Mouse (Mus musculus) lung, postnatal 14 days (tissue): ENCODE measurements around the gene Pbld2.

Source experiments
- DNase-seq: peaks from one replicate; pipeline ENCODE4 v3.0.0; 2021

Gene Pbld2

GRCm38 (mm10) chr10:63064516-63064915 lies 40.4 kb downstream of the Pbld2 start:
- no peak for DNase-seq

GRCm38 (mm10) chr10:63065561-63065960 lies 41.4 kb downstream of the Pbld2 start:
- no peak for DNase-seq

GRCm38 (mm10) chr10:63065988-63066387 lies 41.9 kb downstream of the Pbld2 start:
- peak; percentile 85 for DNase-seq

- no peak for DNase-seq
Observed at GRCm38 (mm10) chr10:63086304-63086703, 62.2 kb downstream of the Pbld2 start.

GRCm38 (mm10) chr10:63089103-63089757 lies 65.1 kb downstream of the Pbld2 start:
- no peak for DNase-seq

- DNase-seq = no peak
Observed at GRCm38 (mm10) chr10:63089758-63090571, 65.8 kb downstream of the Pbld2 start.

GRCm38 (mm10) chr10:63091915-63092314 lies 67.8 kb downstream of the Pbld2 start:
- DNase-seq = no peak

GRCm38 (mm10) chr10:63092616-63093550 lies 68.8 kb downstream of the Pbld2 start:
- no peak for DNase-seq

- no peak for DNase-seq
Observed at GRCm38 (mm10) chr10:63096757-63097156, 72.6 kb downstream of the Pbld2 start.

GRCm38 (mm10) chr10:63098191-63098590 lies 74.1 kb downstream of the Pbld2 start:
- no peak for DNase-seq

GRCm38 (mm10) chr10:63099521-63099920 lies 75.4 kb downstream of the Pbld2 start, which contains the start of gene Atoh7:
Gene Atoh7, plus strand, starts transcription at chr10:63099651.
- no peak for DNase-seq

- peak; percentile 22 for DNase-seq
Observed at GRCm38 (mm10) chr10:63099941-63100562, 75.9 kb downstream of the Pbld2 start.

GRCm38 (mm10) chr10:63100657-63101056 lies 76.5 kb downstream of the Pbld2 start:
- no peak for DNase-seq
